Mouse (Mus musculus) liver, embryonic 15.5 days (tissue): Measurements from ENCODE around the gene Slc26a10. TPM values are rescaled to one million over a fixed set of nuclear protein-coding genes. Genes with fewer than 3 reads are reported as not detected.
"Not testable (repeated sequence)": the region's sequence is repeated elsewhere in the genome, so short reads cannot be mapped to it uniquely, and the experiment has no call there.

ENCODE experiments used
- ATAC-seq: fragments of 200-750 bp; cut with Nextera tagmentation; 2 replicates; pipeline ENCODE4 v1.8.0; 2017; ENCODE audit warnings: moderate number of reproducible peaks, mild to moderate bottlenecking, moderate library complexity; ENCODE audit not compliant: insufficient read depth
- H3K27ac ChIP-seq: fragments of 300-500 bp; sonication (generic); replicated peaks from 2 replicates; pipeline ENCODE4 v1.5.1; 2015; ENCODE audit warnings: mild to moderate bottlenecking, inconsistent platforms
- H3K27me3 ChIP-seq: fragments of 300-500 bp; sonication (generic); 2 replicates; pipeline ENCODE4 v1.6.1; 2015; ENCODE audit warnings: mild to moderate bottlenecking, inconsistent platforms
- H3K36me3 ChIP-seq: fragments of 300-500 bp; sonication (generic); replicated peaks from 2 replicates; pipeline ENCODE4 v1.6.1; 2015; ENCODE audit warnings: moderate library complexity, mild to moderate bottlenecking, inconsistent platforms
- H3K4me1 ChIP-seq: fragments of 300-500 bp; sonication (generic); replicated peaks from 2 replicates; pipeline ENCODE4 v1.6.1; 2015; ENCODE audit warnings: inconsistent platforms
- H3K4me2 ChIP-seq: fragments of 300-500 bp; sonication (generic); 2 replicates; pipeline ENCODE4 v1.6.1; 2015; ENCODE audit warnings: moderate library complexity, mild to moderate bottlenecking, inconsistent platforms
- H3K4me3 ChIP-seq: fragments of 300-500 bp; sonication (generic); replicated peaks from 2 replicates; pipeline ENCODE4 v1.5.1; 2015; ENCODE audit warnings: mild to moderate bottlenecking, inconsistent platforms
- H3K9ac ChIP-seq: fragments of 300-500 bp; sonication (generic); 2 replicates; pipeline ENCODE4 v1.6.1; 2015; ENCODE audit warnings: moderate library complexity, mild to moderate bottlenecking, inconsistent platforms
- H3K9me3 ChIP-seq: fragments of 300-500 bp; sonication (generic); replicated peaks from 2 replicates; pipeline ENCODE4 v1.6.1; 2016; ENCODE audit warnings: inconsistent platforms
- WGBS: fragments of 180-500 bp; shearing (Covaris S2); methylation state at CpG from one replicate; pipeline ENCODE4 v1.1.7; 2015; ENCODE audit warnings: mixed read lengths; ENCODE audit not compliant: insufficient replicate concordance; 5-methylcytosine and 5-hydroxymethylcytosine counted together
- polyA plus RNA-seq: library from polyadenylated mRNA; unstranded; fragments of >200 nt; fragmentation: Nextera tagmentation; extraction: Ambion mirVana; gene quantifications from 2 replicates; pipeline ENCODE4 v1.2.1, GENCODE M21; 2015

Gene Slc26a10
- polyA plus RNA-seq, 1 experiment from 2014 or later, result 2.1 TPM

DNA sequence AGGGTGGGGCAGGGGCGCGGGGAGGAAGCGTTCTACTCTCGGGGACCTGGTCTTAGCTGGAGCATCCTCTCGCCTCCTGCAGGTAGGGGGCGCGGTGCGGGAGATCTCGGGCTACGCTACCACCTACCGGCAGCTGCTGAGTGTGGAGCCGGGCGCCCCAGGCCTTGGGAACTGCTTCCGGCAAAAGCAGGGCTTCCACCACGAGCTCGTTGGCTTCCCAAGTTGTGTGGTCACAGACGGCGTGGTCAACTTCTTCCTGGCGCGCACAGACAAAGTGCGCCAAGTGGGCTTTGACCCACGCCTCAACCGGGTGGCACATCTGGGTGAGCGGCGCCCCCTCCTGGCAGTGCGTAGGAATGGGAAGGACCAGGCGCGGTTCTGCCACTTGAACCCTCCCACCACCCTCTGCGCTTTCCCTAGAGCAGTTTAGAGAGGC, 9.6 kb downstream of the Slc26a10 start:
- 2% methylated on average over 29 of the region's 29 CpGs for WGBS

DNA sequence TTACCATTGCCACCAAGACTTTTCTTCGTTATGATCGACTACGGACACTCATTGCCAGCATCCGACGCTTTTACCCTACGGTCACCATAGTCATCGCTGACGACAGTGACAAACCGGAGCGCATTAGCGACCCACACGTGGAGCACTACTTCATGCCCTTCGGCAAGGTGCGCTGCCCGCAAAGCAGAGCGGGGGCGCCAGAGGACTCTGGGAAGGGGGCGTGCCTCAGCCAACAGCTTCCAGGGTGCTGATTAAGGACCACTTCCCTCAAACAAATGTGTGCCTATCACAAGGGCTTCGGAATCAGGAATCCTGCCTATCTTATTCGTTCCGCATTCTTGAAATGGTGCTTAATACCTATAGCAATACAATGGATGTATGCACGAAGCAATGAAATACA, 10.4 kb downstream of the Slc26a10 start:
- H3K4me3 ChIP-seq, result peak overlapping the region; percentile 56
- H3K36me3 ChIP-seq, result peaks cover 14% of the 10 kb centered on the region
- H3K9ac ChIP-seq, result 0 out of 2 replicates have a peak overlapping the region, but pooled peaks have one; percentile 40
- H3K27ac ChIP-seq, result no peak overlapping the region
- ATAC-seq, result no peak
- peaks cover 54% of the 10 kb centered on the region for H3K4me1 ChIP-seq
- no peaks in the 10 kb centered on the region for H3K9me3 ChIP-seq
- H3K4me2 ChIP-seq, result peak overlapping the region; percentile 83
- 16% methylated on average over 22 of the region's 22 CpGs for WGBS
- H3K27me3 ChIP-seq, result peaks cover 76% of the 10 kb centered on the region

More for the DNA sequence above, 9.6 kb downstream of the Slc26a10 start:
- H3K4me1 ChIP-seq, result peaks cover 46% of the 10 kb centered on the region
- ATAC-seq, result peak; percentile 66
- H3K27ac ChIP-seq, result no peak overlapping the region
- peak overlapping the region; percentile 40; the same call in 1 of the 2 replicates for H3K9ac ChIP-seq
- H3K4me2 ChIP-seq, result peak overlapping the region; percentile 83
- H3K4me3 ChIP-seq, result peak overlapping the region; percentile 56
- peaks cover 76% of the 10 kb centered on the region for H3K27me3 ChIP-seq
- no peaks in the 10 kb centered on the region for H3K9me3 ChIP-seq
- peaks cover 14% of the 10 kb centered on the region for H3K36me3 ChIP-seq

GRCm38 (mm10) chr10:127167614-127168192, 12.7 kb downstream of the Slc26a10 start:
- peak; percentile 8; the same call in 1 of the 2 replicates for ATAC-seq
- peaks cover 14% of the 10 kb centered on the region for H3K36me3 ChIP-seq
- H3K4me3 ChIP-seq, result 0 out of 2 replicates have a peak overlapping the region, but pooled peaks have one; percentile 65
- peaks cover 78% of the 10 kb centered on the region for H3K27me3 ChIP-seq
- peak overlapping the region; percentile 97 for H3K4me2 ChIP-seq
- H3K9me3 ChIP-seq, result no peaks in the 10 kb centered on the region
- WGBS, result 60% methylated on average over 10 of the region's 10 CpGs
- no peak overlapping the region for H3K9ac ChIP-seq
- H3K4me1 ChIP-seq, result peaks cover 66% of the 10 kb centered on the region
- H3K27ac ChIP-seq, result peak overlapping the region; percentile 46

DNA sequence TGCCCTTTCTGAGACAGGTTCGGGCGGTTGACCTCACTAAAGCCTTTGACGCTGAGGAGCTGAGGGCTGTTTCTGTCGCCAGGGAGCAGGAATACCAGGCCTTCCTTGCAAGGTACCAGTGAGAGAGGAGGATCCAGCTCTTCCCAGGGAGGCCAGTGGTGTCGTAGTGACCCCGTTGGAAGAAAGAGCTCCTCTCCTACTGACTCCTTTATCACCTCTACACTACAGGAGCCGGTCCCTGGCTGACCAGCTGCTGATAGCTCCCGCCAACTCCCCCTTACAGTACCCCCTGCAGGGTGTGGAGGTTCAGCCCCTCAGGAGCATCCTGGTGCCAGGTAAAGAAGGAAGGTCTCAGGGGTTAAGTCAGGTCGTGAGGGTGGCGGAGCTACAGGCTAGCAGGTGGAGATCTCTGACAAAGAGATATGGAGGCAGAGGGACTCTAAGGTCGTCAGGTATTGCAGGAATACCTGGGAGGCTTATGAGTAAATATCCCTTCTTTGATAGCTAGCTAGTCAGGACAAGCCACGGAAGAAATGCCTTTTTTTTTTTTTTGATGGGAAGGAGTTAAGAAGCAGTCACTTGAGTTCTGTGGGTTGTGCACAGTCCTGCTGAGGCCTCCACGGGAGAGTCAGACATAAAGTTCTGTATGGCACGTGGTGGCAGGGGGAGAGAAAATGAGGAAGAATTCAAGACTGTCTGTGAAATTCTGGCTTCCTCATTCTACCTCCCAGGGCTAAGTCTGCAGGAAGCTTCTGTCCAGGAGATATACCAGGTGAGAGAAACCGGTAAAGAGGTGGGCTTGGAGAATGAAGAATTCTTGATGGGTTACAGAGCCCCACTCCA, 13.5 kb downstream of the Slc26a10 start:
- Histone ChIP-seq H3K4me3 (peak overlapping the region; percentile 65), H3K27me3 (peaks cover 77% of the 10 kb centered on the region), H3K4me2 (peak overlapping the region; percentile 97), H3K9me3 (no peaks in the 10 kb centered on the region), H3K36me3 (peaks cover 11% of the 10 kb centered on the region), H3K27ac (peak overlapping the region; percentile 76), H3K9ac (peak overlapping the region; percentile 69; the same call in 1 of the 2 replicates), H3K4me1 (peaks cover 66% of the 10 kb centered on the region)
- no peak for ATAC-seq
- 25% methylated on average over 15 of the region's 15 CpGs for WGBS

DNA sequence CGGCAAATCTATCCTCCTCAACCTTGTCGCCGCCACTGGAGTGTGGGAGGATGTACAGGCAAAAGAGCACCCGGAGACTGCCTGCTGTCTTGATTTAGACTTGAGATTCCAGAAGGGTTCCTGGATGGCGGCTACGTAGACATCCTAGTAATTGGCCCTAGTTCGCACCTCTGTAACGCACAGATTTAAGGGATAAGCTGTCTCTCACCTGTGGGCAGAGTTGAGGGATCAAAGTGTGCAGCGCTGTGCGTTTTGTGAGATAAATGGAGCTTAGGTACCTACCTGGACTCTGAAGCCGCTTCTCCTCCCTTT, 14.1 kb downstream of the Slc26a10 start:
- peak overlapping the region; percentile 69 for H3K9ac ChIP-seq
- ATAC-seq, result no peak
- H3K4me3 ChIP-seq, result peak overlapping the region; percentile 65
- peak overlapping the region; percentile 97 for H3K4me2 ChIP-seq
- peaks cover 4% of the 10 kb centered on the region for H3K36me3 ChIP-seq
- 7% methylated on average over 11 of the region's 11 CpGs for WGBS
- H3K27ac ChIP-seq, result peak overlapping the region; percentile 76; the same call in 1 of the 2 replicates
- H3K9me3 ChIP-seq, result no peaks in the 10 kb centered on the region
- peaks cover 66% of the 10 kb centered on the region for H3K4me1 ChIP-seq
- H3K27me3 ChIP-seq, result peaks cover 71% of the 10 kb centered on the region

DNA sequence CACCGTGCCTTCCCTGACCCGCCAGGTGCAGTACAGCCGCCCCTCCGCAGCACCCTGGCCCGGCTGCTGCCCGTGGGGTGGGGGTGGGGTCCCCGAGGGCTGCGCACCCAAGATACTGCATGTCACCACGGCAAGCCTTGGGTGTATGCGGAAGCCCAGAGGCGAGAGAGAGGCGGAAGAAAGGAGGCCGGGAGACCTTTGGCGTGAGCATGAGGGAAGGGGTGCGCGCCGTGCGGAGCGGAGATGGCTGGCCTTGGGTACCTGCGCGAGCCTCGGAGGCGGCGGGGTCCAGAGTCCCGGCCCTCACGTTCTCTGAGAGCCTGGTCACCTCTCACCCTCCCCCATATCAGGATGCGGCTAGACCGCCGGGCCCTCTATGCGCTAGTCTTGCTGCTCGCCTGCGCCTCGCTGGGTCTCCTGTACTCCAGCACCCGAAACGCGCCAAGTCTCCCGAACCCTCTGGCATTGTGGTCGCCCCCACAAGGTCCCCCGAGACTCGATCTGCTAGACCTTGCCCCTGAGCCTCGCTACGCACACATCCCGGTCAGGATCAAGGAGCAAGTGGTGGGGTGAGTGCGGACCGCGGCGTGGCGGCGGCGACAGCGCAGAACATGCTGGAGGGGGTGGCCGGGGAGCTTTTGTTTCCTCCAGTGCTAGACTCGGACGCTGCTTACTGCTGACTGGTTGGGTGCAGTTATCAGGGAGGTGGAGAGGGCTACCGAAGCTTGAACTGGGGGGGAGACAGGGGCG, 14.6 kb downstream of the Slc26a10 start:
- Histone ChIP-seq H3K4me1 (peaks cover 61% of the 10 kb centered on the region), H3K36me3 (0 out of 2 replicates have a peak, but pooled peaks cover 3% of the 10 kb centered on the region), H3K27ac (peak overlapping the region; percentile 76), H3K27me3 (peaks cover 66% of the 10 kb centered on the region), H3K9me3 (no peaks in the 10 kb centered on the region), H3K4me2 (peak overlapping the region; percentile 97), H3K9ac (peak overlapping the region; percentile 69), H3K4me3 (peak overlapping the region; percentile 65)
- WGBS, result under 1% methylated on average over 56 of the region's 56 CpGs
- ATAC-seq, result peak; percentile 69

DNA sequence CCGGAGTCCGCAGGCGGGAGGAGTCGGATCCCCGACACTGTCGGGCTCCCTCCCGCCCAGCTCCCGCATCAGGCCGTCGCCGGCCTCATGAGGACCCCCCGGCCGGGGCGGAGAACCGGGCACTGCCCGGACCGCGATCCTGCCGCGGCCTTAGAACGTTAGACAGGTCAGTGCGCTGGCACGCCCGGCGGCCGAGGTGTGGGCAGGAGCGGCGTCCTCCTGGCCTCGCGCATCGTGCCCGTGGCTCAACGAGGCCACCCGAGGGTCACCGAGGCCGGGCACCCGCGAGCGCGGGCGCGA, 15.1 kb downstream of the Slc26a10 start:
- WGBS, result under 1% methylated on average over 42 of the region's 42 CpGs
- Histone ChIP-seq H3K9me3 (no peaks in the 10 kb centered on the region), H3K4me3 (peak overlapping the region; percentile 65), H3K36me3 (0 out of 2 replicates have a peak, but pooled peaks cover 3% of the 10 kb centered on the region), H3K27me3 (peaks cover 61% of the 10 kb centered on the region), H3K9ac (peak overlapping the region; percentile 69), H3K4me1 (peaks cover 55% of the 10 kb centered on the region), H3K27ac (peak overlapping the region; percentile 76), H3K4me2 (peak overlapping the region; percentile 97)
- ATAC-seq, result peak; percentile 28

- Histone ChIP-seq H3K27me3 (peaks cover 56% of the 10 kb centered on the region), H3K9me3 (no peaks in the 10 kb centered on the region), H3K4me3 (peak within 1 kb of the TSS; percentile 65), H3K4me2 (peak within 1 kb of the TSS; percentile 97), H3K4me1 (peaks cover 50% of the 10 kb centered on the region), H3K9ac (peak within 1 kb of the TSS; percentile 69), H3K36me3 (0 out of 2 replicates have a peak, but pooled peaks cover 3% of the 10 kb centered on the region), H3K27ac (peak within 1 kb of the TSS; percentile 76)
- peak; percentile 80 for ATAC-seq
- WGBS, result 2% methylated on average over 49 of the region's 52 CpGs
These were observed 15.7 kb downstream of the Slc26a10 start, which contains the start of gene B4galnt1 for GRCm38 (mm10) chr10:127164631-127165353. Gene B4galnt1, plus strand, starts transcription at chr10:127165225.

DNA sequence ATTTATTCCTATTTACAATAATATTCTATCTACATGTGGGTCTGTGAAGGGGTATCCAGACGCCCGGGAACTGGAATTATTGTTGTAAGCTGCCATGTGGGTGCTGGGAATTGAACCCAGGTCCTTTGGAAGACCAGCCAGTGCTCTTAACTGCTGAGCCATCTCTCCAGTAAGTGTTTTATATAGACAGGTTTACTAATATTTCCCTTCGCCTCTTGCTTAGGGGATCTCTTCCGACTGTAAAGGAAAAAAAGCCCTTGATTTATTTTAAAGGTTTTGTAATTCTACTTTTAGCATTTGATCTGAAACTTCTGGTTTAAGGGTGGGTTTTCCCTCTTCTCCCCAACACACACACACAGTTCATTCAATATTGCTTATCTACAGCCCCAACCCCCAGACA, 16.3 kb downstream of the Slc26a10 start:
- H3K9me3 ChIP-seq, result no peaks in the 10 kb centered on the region
- H3K27me3 ChIP-seq, result peaks cover 50% of the 10 kb centered on the region
- H3K4me1 ChIP-seq, result peaks cover 45% of the 10 kb centered on the region
- H3K4me2 ChIP-seq, result peak overlapping the region; percentile 97
- ATAC-seq, result no peak
- no peak overlapping the region for H3K9ac ChIP-seq
- H3K27ac ChIP-seq, result 0 out of 2 replicates have a peak overlapping the region, but pooled peaks have one; percentile 76
- 0 out of 2 replicates have a peak, but pooled peaks cover 2% of the 10 kb centered on the region for H3K36me3 ChIP-seq
- H3K4me3 ChIP-seq, result no peak overlapping the region
- 77% methylated on average over 4 of the region's 4 CpGs for WGBS

GRCm38 (mm10) chr10:127162771-127163261, 17.6 kb downstream of the Slc26a10 start:
- WGBS, result 35% methylated on average over 7 of the region's 7 CpGs
- H3K27me3 ChIP-seq, result peaks cover 44% of the 10 kb centered on the region

More at GRCm38 (mm10) chr10:127162771-127163261, 17.6 kb downstream of the Slc26a10 start:
- H3K27ac ChIP-seq, H3K4me2 ChIP-seq, H3K9ac ChIP-seq, H3K9me3 ChIP-seq, ATAC-seq, H3K4me3 ChIP-seq, H3K36me3 ChIP-seq: not testable (repeated sequence)
- H3K4me1 ChIP-seq, result peaks cover 48% of the 10 kb centered on the region
